Mouse (Mus musculus) embryo, embryonic 11.5 days (tissue): Measurements from ENCODE around the gene Gm9117.
"Not testable (repeated sequence)": the region's sequence is repeated elsewhere in the genome, so short reads cannot be mapped to it uniquely, and the experiment has no call there.

Experiments
- DNase-seq: peaks from one replicate; pipeline ENCODE4 v3.0.0-alpha.2; 2012; ENCODE audit warnings: low read depth, low spot score

The Gm9117 gene

DNA sequence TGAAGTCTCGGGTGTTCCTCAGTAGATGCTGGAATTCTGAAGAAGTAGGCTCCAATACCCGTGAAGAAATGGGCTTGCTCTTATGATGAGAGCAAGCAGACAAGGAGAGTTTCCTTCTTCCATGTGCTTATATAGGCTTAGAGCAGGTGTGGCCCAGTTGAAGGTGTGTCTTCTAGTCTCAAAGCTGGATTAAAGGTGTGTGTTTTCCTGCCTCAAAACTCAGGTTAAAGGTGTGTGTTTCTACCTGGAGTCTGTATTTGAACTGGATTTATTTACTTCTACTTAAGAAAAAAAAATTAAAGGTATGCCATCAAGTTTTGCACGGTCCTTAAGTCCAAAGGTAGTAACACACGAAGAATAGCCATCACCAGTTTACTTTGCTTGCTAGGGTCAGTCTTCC, at the start of gene Gm9117:
TSS of gene Gm9117 (minus strand) at position 101 of the 400 bp plus-strand sequence.
- not testable (repeated sequence) for DNase-seq

DNA sequence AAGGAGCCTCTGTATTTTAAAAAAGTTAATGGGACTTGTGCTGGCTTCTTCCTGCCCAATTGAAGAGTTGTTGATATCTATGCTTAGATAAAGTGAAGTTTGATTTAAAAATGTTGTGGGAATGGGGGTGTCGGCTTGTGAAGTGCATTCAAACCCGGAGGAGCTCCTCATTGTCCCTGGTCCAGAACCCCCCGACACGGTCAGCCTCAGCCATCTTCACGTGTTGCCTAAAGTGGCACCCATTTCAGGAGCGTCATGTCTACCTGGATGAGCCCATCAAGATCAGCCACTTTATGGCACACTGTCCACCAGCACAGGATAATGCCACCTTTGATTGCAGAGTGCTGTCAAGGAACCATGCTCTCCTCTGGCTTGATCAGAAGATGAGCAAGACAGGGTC, 25.6 kb upstream of the Gm9117 start:
- not testable (repeated sequence) for DNase-seq

DNA sequence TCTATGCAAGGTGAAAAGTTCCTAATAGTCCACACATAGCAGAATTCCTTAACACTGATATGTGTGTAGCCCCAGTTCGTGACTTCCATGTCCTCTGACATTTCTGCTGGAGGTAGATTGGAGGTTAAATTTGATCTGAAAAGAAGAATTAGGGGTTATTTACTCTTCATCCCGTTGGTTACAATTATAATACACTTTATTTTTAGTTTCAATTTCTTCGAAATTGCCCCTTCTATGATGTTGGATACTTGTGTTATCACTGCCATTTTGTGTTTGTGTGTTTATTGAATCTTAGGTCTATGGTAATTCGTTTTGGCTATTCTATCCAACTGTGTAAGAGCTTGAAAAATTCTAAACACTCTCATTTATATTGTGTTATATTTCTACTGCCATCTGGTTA, 17.9 kb upstream of the Gm9117 start, which contains the start of gene Tdpoz5:
TSS of gene Tdpoz5 (minus strand) at position 101 of the 400 bp plus-strand sequence.
- not testable (repeated sequence) for DNase-seq

DNA sequence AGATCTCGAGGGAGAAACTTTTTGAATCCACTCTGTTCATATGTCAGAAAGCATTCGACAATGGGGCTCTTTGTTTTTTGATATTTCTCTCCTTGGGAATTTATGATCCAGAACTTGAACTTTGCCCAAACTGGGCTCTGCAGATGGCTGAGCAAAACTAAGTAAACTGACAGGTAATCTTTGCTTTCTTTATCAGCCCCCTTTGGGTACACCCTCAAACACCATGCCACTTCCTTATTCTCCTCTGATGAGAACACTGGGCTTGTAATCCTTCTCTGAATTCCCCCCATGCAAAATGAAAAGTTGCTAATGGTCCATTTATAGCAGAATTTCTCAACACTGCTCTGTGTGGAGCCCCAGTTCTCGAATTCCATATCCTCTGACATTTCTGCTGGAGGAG, 5.0 kb downstream of the Gm9117 start:
- DNase-seq: not testable (repeated sequence)
